Mouse (Mus musculus) testis, adult 2 months (tissue): ENCODE results near the gene Golga7b.

Source experiments
- CTCF ChIP-seq: fragments of 200-500 bp; IDR thresholded peaks from 2 replicates; pipeline ENCODE4 v1.5.1; 2012; ENCODE audit warnings: low read depth, mild to moderate bottlenecking, inconsistent platforms, low read length, moderate library complexity; ENCODE audit not compliant: control insufficient read depth, insufficient read depth, insufficient replicate concordance
- POLR2A ChIP-seq: fragments of 200-500 bp; IDR thresholded peaks from 2 replicates; pipeline ENCODE4 v1.6.1; 2012; ENCODE audit warnings: low read depth, mild to moderate bottlenecking, inconsistent platforms, low read length, moderate library complexity; ENCODE audit not compliant: control insufficient read depth

DNA sequence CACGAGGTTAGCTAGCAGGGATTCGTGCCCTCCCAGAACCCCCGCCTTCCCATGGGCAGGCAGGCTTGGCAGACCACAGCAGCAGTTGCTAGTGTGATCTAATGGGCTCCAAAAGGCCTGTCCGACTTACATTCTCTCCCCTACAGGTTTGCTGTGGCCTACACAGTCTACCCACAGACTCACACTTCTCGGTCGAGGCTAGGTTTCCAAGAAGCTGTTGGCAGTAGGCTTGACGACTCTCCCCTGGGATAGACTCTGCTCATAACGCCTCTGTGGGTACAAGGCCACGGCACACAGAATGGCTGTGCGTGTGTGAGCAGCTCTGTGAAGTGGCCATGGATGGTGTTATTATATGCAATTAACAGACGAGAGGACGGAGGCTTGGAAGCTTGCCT is 9.9 kb downstream of the Golga7b start:
- no peak for TF ChIP-seq POLR2A
- no peak for TF ChIP-seq CTCF
